Mouse (Mus musculus): ENCODE measurements around the gene Galnt2. TPM values are rescaled to one million over a fixed set of nuclear protein-coding genes. Genes with fewer than 3 reads are reported as not detected.

Gene Galnt2
- total RNA-seq, 2 experiments from 2014 or later = 53.0 to 58.8 TPM

DNA sequence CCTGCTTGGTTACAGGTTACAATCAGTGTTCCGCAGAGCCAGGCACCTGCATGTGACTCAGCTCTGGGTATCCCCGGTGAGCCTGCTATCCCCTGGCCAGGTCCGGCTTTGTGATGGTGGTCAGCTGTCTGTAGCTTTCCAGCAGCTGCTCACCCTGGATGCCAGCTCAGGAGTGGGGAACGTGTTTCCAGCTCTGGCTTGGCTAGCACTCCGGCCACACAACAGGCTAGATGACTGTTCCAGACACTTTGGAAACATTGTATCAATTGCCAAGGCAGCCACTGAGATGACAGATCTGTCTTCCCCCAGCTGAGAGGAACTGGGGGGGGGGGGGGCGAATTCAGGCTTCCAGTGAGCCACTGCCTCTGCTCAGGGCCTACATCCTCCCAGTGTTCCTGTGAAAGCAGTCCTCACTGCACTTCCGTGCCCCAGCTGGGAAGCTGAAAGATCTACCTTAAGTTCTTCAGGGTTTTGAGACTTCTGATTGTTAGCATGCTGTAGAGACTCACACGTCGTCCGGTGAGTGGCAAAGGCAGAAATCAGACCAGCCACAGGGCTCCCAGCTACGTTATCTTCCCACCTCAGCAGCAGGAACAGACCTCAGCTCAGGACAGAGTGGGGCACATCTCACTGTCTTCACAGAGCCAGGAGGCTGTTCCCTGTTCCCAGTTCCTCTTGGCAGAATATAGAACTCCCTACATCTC lies 87.6 kb downstream of the Galnt2 start:
- H3K4me3 ChIP-seq = no peak overlapping the region
- intact Hi-C loops (cut with DNase I) = no loop called here
- DNase-seq (ENCODE audit: extremely low spot score in 1 of 2, low spot score in 2 of 2) = no peak
- H3K27ac ChIP-seq = no peak overlapping the region
- TF ChIP-seq CTCF (IDR thresholded peaks at IDR 0.05) = no peak

DNA sequence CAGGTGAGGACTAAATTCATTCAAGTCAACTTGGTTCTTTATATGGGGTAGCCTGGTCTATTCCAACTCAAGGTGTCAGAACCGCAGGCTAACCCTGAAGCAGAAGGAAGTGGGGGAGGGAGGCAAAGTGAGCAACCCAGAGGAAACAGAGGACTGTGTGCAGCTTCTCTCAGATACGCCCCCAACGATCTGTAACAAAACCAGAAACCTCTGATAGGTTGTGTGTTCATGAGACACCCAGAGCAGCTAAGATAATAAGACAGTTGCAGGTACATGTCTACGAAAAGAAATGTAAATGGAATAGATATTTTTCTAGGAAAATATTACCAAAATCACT lies 88.1 kb downstream of the Galnt2 start:
- intact Hi-C loops (cut with DNase I) = no loop called here
- no peak for TF ChIP-seq CTCF (IDR thresholded peaks at IDR 0.05)
- no peak overlapping the region for H3K27ac ChIP-seq
- no peak for DNase-seq (ENCODE audit: extremely low spot score in 1 of 2, low spot score in 2 of 2)
- no peak overlapping the region for H3K4me3 ChIP-seq

DNA sequence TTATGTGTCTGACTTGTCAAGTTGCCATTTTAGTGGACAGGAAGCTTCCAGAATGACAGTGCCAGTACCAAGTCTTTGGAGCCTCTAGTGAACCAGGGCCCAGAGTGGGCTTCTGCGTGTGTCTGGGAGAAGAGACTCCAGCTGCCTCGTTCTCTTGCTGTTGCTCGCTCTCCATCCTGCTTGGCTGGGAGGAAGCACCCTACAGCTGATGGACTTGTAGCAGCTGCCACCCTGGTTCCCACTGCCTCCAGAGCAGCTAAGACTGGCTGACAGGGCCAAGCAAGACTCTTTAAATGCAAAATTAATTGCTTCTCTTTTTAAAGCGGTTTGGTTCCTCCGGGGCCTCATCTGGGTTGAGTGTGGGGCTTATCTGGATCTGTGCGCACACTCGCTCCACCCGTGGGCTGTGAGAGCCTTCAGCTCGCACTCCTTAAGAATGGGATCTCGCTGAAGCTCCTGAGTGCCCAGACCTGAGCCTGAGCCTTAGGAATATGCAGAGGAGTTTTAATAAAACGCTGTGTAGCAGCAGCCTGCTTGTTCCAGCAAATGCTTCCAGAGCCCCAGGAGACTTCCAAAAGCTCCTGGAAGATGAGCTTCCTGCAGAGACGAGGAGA lies 90.1 kb downstream of the Galnt2 start:
- Histone ChIP-seq H3K4me3 (no peak overlapping the region), H3K27ac (peak overlapping the region; percentile 49)
- intact Hi-C loops (cut with DNase I) = loop anchor here (5.0 kb wide), 2 partner anchors 89 to 139 kb away; partner anchors contain the start of gene Galnt2
- no peak for TF ChIP-seq CTCF (IDR thresholded peaks at IDR 0.05)
- DNase-seq (ENCODE audit: extremely low spot score in 1 of 2, low spot score in 2 of 2) = no peak

GRCm38 (mm10) chr8:124323356-124323755 lies 92.2 kb downstream of the Galnt2 start:
- peak in 1 of 2 experiments; percentile 43 for DNase-seq (ENCODE audit: extremely low spot score in 1 of 2, low spot score in 2 of 2)
- intact Hi-C loops (cut with DNase I) = loop anchor here (5.0 kb wide), 2 partner anchors 91 to 141 kb away; partner anchors contain the start of gene Galnt2
- H3K27ac ChIP-seq = 0 out of 2 replicates have a peak overlapping the region, but pooled peaks have one; percentile 24
- H3K4me3 ChIP-seq = no peak overlapping the region
- no peak for TF ChIP-seq CTCF (IDR thresholded peaks at IDR 0.05)

GRCm38 (mm10) chr8:124328259-124328658 lies 97.1 kb downstream of the Galnt2 start:
- DNase-seq (ENCODE audit: extremely low spot score in 1 of 2, low spot score in 2 of 2) = no peak
- Histone ChIP-seq H3K4me3 (no peak overlapping the region), H3K27ac (no peak overlapping the region)
- no peak for TF ChIP-seq CTCF (IDR thresholded peaks at IDR 0.05)
- intact Hi-C loops (cut with DNase I) = no loop called here

DNA sequence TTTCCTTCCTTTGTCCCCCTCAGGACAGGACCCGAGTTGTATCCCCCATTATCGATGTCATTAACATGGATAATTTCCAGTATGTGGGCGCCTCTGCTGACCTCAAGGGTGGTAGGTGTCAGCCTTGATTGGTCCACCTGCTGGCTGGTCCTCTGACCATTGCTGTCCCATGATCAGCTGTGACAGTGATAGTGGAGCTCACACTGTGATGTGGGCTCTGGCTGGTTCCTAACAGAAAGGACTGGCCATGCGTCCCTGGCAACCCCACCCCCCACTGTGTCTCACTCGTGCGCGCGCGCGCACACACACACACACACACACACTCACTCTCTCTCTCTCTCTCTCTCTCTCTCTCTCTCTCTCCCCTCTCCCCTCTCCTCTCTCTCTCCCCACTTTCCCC lies 98.5 kb downstream of the Galnt2 start:
- no peak for TF ChIP-seq CTCF (IDR thresholded peaks at IDR 0.05)

DNA sequence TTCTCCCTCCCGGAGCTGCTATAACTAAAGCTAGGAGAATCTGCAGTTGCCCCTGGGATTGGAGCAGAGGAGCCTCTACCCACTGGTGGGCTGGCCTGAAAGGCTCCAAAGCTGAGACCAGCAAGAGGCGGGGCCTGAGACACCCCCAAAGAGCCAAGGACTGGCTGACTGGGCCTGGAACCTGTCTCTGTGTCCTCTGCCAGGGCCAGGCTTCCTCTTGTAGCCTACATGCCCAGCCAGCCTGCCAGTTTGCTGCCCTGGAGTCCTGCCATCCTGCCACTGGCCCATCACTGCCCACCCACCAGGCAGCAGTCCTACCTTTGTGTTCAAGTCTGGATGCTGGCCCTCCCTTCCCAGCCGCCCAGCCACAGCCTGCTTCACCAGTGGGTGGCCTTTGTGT lies 99.2 kb downstream of the Galnt2 start:
- peak in 1 of 2 experiments; percentile 35 for DNase-seq (ENCODE audit: extremely low spot score in 1 of 2, low spot score in 2 of 2)
- Histone ChIP-seq H3K27ac (no peak overlapping the region), H3K4me3 (no peak overlapping the region)
- TF ChIP-seq CTCF (IDR thresholded peaks at IDR 0.05) = no peak
- intact Hi-C loops (cut with DNase I) = no loop called here

More for the DNA sequence above, 98.5 kb downstream of the Galnt2 start:
- DNase-seq (ENCODE audit: extremely low spot score in 1 of 2, low spot score in 2 of 2) = no peak
- no peak overlapping the region for H3K4me3 ChIP-seq
- intact Hi-C loops (cut with DNase I) = no loop called here
- H3K27ac ChIP-seq = no peak overlapping the region

DNA sequence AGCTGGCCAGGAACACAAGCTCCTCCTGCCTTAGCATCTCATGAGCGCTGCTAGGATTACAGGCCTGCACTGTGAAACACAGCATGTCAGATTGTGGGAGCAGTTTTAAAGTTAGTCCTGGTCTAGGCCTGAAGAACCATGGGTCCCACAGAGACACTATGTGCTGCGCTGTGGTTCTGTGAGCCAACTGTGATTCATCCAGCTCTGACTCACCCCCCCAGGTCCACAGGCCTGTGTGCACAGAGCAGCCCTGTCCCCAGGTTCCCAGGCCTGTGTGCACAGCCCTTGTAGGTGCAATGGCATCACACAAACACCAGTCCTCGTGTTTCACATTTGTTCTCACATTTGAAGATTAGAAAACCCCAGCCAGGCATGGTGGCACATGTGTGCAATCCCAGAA lies 99.9 kb downstream of the Galnt2 start:
- intact Hi-C loops (cut with DNase I) = no loop called here
- H3K4me3 ChIP-seq = no peak overlapping the region
- no peak for TF ChIP-seq CTCF (IDR thresholded peaks at IDR 0.05)
- no peak overlapping the region for H3K27ac ChIP-seq
- DNase-seq (ENCODE audit: extremely low spot score in 1 of 2, low spot score in 2 of 2) = no peak

DNA sequence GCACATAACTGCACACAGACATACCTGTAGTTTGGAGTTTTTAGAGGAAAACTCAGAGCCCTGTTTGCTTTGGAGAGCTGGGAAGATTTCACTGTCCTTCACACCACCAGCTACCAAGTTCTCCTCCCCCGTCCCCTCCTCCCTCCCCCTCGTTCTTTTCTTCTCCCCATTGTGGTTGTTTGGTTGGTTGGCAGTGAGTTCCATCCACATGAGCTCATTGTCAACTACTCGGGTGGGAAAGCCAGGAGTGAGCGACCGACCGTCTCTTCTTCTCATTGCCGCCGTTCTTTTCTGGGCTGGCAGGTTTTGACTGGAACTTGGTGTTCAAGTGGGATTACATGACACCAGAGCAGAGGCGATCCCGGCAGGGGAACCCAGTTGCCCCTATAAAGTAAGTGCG lies 100.5 kb downstream of the Galnt2 start:
- intact Hi-C loops (cut with DNase I) = no loop called here
- Histone ChIP-seq H3K4me3 (no peak overlapping the region), H3K27ac (no peak overlapping the region)
- no peak for DNase-seq (ENCODE audit: extremely low spot score in 1 of 2, low spot score in 2 of 2)
- no peak for TF ChIP-seq CTCF (IDR thresholded peaks at IDR 0.05)

DNA sequence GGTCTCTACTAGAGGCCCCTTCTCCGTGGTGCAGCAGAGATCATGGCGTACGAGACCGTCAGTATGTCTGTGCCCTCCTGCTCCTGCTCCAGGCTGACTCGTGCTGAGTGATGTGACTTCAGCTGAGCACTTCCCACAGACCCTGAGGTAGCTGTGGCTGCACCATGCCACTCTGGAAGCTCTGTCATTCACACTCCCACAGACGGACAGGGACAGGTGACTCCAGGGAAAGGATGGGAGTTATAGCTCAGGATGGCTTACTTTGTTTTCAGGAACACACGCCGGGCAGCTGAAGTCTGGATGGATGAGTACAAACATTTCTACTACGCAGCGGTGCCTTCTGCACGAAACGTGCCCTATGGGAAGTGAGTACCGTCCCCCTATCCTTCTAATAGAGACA lies 105.1 kb downstream of the Galnt2 start:
- no peak overlapping the region for H3K4me3 ChIP-seq
- intact Hi-C loops (cut with DNase I) = no loop called here
- DNase-seq (ENCODE audit: extremely low spot score in 1 of 2, low spot score in 2 of 2) = no peak
- no peak for TF ChIP-seq CTCF (IDR thresholded peaks at IDR 0.05)
- no peak overlapping the region for H3K27ac ChIP-seq

DNA sequence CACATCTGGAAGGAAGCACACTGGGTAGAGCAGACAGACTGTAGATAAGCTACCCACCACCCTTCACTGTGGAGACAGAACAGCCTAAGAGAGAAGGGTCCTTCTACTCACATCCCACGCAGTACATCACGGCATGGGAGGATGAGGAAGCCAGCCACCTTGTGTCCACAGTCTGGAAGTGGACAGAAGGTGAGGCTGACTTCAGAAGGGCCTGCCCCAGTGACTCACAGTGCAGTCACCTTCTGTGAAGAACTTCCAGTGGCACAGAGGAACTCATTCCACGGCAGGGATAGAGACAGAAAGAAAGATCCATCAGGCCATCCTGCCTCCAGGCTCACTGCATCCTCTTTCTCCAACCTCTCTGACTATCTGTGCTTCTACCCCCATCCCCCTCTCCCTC lies 108.6 kb downstream of the Galnt2 start:
- DNase-seq (ENCODE audit: extremely low spot score in 1 of 2, low spot score in 2 of 2) = no peak
- intact Hi-C loops (cut with DNase I) = no loop called here
- Histone ChIP-seq H3K4me3 (no peak overlapping the region), H3K27ac (no peak overlapping the region)
- no peak for TF ChIP-seq CTCF (IDR thresholded peaks at IDR 0.05)

- Histone ChIP-seq H3K4me3 (no peak overlapping the region), H3K27ac (no peak overlapping the region)
- intact Hi-C loops (cut with DNase I) = no loop called here
- DNase-seq (ENCODE audit: extremely low spot score in 1 of 2, low spot score in 2 of 2) = no peak
- TF ChIP-seq CTCF (IDR thresholded peaks at IDR 0.05) = no peak
Observed at GRCm38 (mm10) chr8:124340360-124341068, 109.3 kb downstream of the Galnt2 start.
